Mouse (Mus musculus): Measurements from ENCODE around the gene Mrpl51. TPM values are rescaled to one million over a fixed set of nuclear protein-coding genes. Genes with fewer than 3 reads are reported as not detected.
A peak's percentile ranks its signal among the peaks of the same experiment; 100 is the strongest.

Gene Mrpl51
- polyA plus RNA-seq, 1 experiment from 2014 or later = 213 TPM

DNA sequence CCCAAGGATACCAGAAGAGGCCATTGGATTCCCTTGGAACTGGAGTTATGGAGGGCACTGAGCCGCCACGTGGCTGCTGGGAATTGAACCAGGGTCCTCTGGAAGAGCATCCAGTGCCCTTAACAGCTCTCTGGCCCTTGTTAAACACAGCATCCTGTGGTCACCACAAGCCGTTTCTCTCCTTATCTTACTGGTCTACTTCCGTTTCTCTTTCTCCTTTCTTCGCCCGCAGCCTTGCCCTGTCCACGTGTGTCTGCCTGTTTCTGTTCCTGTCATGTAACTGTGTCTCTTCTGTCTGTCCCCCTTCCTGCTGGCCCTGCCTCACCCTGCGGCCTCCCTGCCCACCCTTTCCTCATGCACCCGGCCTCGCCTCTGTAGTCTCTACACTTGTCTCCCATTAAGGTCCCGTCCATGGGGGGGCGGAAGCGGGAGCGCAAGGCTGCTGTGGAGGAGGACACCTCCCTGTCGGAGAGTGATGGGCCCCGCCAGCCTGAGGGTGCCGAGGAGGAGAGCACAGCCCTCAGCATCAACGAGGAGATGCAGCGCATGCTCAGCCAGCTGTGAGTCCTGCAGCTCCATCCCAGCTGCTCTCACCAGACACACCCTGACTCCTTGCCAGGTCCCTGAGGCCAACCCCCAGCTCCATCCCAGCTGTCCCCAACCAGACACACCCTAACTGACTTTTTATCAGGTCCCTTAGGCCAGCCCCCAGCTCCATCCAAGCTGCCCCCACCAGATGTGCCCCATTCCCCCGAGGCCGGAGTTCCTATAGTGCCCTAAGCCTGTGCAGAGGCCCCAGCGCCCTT lies 39.2 kb upstream of the Mrpl51 start:
- Histone ChIP-seq H3K36me3 (peaks cover 86% of the 10 kb centered on the region), H3K4me1 (replicated peaks) (peaks cover 55% of the 10 kb centered on the region), H3K9me3 (no peaks in the 10 kb centered on the region), H3K27ac (0 out of 2 replicates have a peak overlapping the region, but pooled peaks have one; percentile 50), H3K27me3 (ENCODE audit: insufficient read depth, poor library complexity, severe bottlenecking) (no peaks in the 10 kb centered on the region), H3K4me3 (no peak overlapping the region)
- 86% methylated on average over 22 of the region's 22 CpGs for WGBS
- DNase-seq (ENCODE audit: low spot score) = no peak

DNA sequence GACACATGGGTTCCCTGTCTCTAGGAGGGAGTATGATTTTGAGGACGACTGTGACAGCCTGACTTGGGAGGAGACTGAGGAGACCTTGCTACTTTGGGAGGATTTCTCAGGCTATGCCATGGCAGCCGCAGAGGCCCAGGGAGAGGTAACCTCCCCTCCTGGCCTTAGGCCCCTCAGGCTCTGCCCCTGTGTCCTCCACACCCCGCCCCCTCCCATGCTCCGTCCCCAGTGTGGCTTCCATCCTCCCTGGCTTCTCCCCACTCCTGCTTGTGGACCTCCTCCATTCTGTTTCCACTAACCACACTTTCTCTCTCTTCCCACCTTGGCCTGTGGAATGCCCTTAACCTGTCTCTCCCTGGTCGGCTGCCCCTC lies 38.6 kb upstream of the Mrpl51 start:
- peaks cover 55% of the 10 kb centered on the region for H3K4me1 ChIP-seq (replicated peaks)
- no peaks in the 10 kb centered on the region for H3K27me3 ChIP-seq (ENCODE audit: insufficient read depth, poor library complexity, severe bottlenecking)
- DNase-seq (ENCODE audit: low spot score) = no peak
- peaks cover 91% of the 10 kb centered on the region for H3K36me3 ChIP-seq
- 84% methylated on average over 5 of the region's 5 CpGs for WGBS
- no peak overlapping the region for H3K4me3 ChIP-seq
- H3K9me3 ChIP-seq = no peaks in the 10 kb centered on the region
- no peak overlapping the region for H3K27ac ChIP-seq

GRCm38 (mm10) chr6:125153682-125154081 lies 37.9 kb upstream of the Mrpl51 start:
- H3K4me3 ChIP-seq = no peak overlapping the region
- no peak overlapping the region for H3K27ac ChIP-seq
- no peak for DNase-seq (ENCODE audit: low spot score)
- H3K4me1 ChIP-seq (replicated peaks) = peaks cover 53% of the 10 kb centered on the region
- H3K27me3 ChIP-seq (ENCODE audit: insufficient read depth, poor library complexity, severe bottlenecking) = no peaks in the 10 kb centered on the region
- H3K9me3 ChIP-seq = no peaks in the 10 kb centered on the region
- peaks cover 89% of the 10 kb centered on the region for H3K36me3 ChIP-seq
- 90% methylated on average over 4 of the region's 4 CpGs for WGBS

GRCm38 (mm10) chr6:125154550-125154949 lies 37.1 kb upstream of the Mrpl51 start:
- H3K27me3 ChIP-seq (ENCODE audit: insufficient read depth, poor library complexity, severe bottlenecking) = no peaks in the 10 kb centered on the region
- H3K27ac ChIP-seq = no peak overlapping the region
- no peak for DNase-seq (ENCODE audit: low spot score)
- peaks cover 52% of the 10 kb centered on the region for H3K4me1 ChIP-seq (replicated peaks)
- H3K4me3 ChIP-seq = no peak overlapping the region
- H3K36me3 ChIP-seq = peaks cover 90% of the 10 kb centered on the region
- no peaks in the 10 kb centered on the region for H3K9me3 ChIP-seq

- no peak overlapping the region for H3K27ac ChIP-seq
- no peak overlapping the region for H3K4me3 ChIP-seq
- no peak for DNase-seq (ENCODE audit: low spot score)
- peaks cover 93% of the 10 kb centered on the region for H3K36me3 ChIP-seq
- H3K4me1 ChIP-seq (replicated peaks) = peaks cover 55% of the 10 kb centered on the region
- 88% methylated on average over 8 of the region's 8 CpGs for WGBS
- no peaks in the 10 kb centered on the region; the same call in 1 of the 2 replicates for H3K27me3 ChIP-seq (ENCODE audit: insufficient read depth, poor library complexity, severe bottlenecking)
- H3K9me3 ChIP-seq = no peaks in the 10 kb centered on the region
Observed at GRCm38 (mm10) chr6:125155262-125155661, 36.3 kb upstream of the Mrpl51 start.

- H3K4me3 ChIP-seq = peak overlapping the region; percentile 23
- H3K9me3 ChIP-seq = no peaks in the 10 kb centered on the region
- H3K4me1 ChIP-seq (replicated peaks) = peaks cover 67% of the 10 kb centered on the region
- H3K27me3 ChIP-seq (ENCODE audit: insufficient read depth, poor library complexity, severe bottlenecking) = no peaks in the 10 kb centered on the region; the same call in 1 of the 2 replicates
- peaks cover 93% of the 10 kb centered on the region for H3K36me3 ChIP-seq
- H3K27ac ChIP-seq = peak overlapping the region; percentile 82; the same call in 1 of the 2 replicates
- 76% methylated on average over 3 of the region's 3 CpGs for WGBS
- DNase-seq (ENCODE audit: low spot score) = no peak
Observed at GRCm38 (mm10) chr6:125156491-125156890, 35.1 kb upstream of the Mrpl51 start.

GRCm38 (mm10) chr6:125156903-125157614 lies 34.5 kb upstream of the Mrpl51 start:
- DNase-seq (ENCODE audit: low spot score) = peak; percentile 87
- no peaks in the 10 kb centered on the region; the same call in 1 of the 2 replicates for H3K27me3 ChIP-seq (ENCODE audit: insufficient read depth, poor library complexity, severe bottlenecking)
- peaks cover 93% of the 10 kb centered on the region for H3K36me3 ChIP-seq
- peaks cover 70% of the 10 kb centered on the region for H3K4me1 ChIP-seq (replicated peaks)
- H3K9me3 ChIP-seq = no peaks in the 10 kb centered on the region
- peak overlapping the region; percentile 82 for H3K27ac ChIP-seq
- H3K4me3 ChIP-seq = peak overlapping the region; percentile 27
- WGBS = 27% methylated on average over 7 of the region's 7 CpGs

- no peak for DNase-seq (ENCODE audit: low spot score)
- Histone ChIP-seq H3K36me3 (peaks cover 91% of the 10 kb centered on the region), H3K4me1 (replicated peaks) (peaks cover 81% of the 10 kb centered on the region), H3K27ac (no peak overlapping the region), H3K27me3 (ENCODE audit: insufficient read depth, poor library complexity, severe bottlenecking) (no peaks in the 10 kb centered on the region; the same call in 1 of the 2 replicates), H3K9me3 (no peaks in the 10 kb centered on the region), H3K4me3 (no peak overlapping the region)
- 88% methylated on average over 15 of the region's 15 CpGs for WGBS
Observed at GRCm38 (mm10) chr6:125158944-125159492, 32.6 kb upstream of the Mrpl51 start.

- Histone ChIP-seq H3K27me3 (ENCODE audit: insufficient read depth, poor library complexity, severe bottlenecking) (no peaks in the 10 kb centered on the region; the same call in 1 of the 2 replicates), H3K27ac (peak overlapping the region; percentile 50), H3K36me3 (peaks cover 94% of the 10 kb centered on the region), H3K4me3 (0 out of 2 replicates have a peak overlapping the region, but pooled peaks have one; percentile 11), H3K9me3 (no peaks in the 10 kb centered on the region), H3K4me1 (replicated peaks) (peaks cover 81% of the 10 kb centered on the region)
- no peak for DNase-seq (ENCODE audit: low spot score)
- WGBS = 85% methylated on average over 7 of the region's 7 CpGs
Observed at GRCm38 (mm10) chr6:125159773-125160557, 31.6 kb upstream of the Mrpl51 start.

DNA sequence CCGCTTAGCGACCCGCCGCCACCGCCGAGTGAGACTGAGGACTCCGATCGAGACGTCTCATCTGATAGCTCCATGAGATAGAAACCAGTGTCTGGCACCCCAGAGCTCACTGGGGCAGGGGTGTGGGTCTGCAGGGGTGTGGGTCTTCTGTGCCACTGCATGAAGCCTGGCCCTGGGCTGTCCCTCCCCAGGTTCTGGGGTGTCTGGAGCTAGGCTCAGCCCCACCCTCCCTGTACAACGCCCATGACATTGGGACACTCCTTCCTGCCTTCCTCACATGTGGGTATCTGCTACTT lies 31.1 kb upstream of the Mrpl51 start:
- 68% methylated on average over 10 of the region's 10 CpGs for WGBS
- H3K4me1 ChIP-seq (replicated peaks) = peaks cover 76% of the 10 kb centered on the region
- H3K36me3 ChIP-seq = peaks cover 90% of the 10 kb centered on the region
- H3K4me3 ChIP-seq = 0 out of 2 replicates have a peak overlapping the region, but pooled peaks have one; percentile 11
- peak overlapping the region; percentile 50 for H3K27ac ChIP-seq
- no peaks in the 10 kb centered on the region; the same call in 1 of the 2 replicates for H3K27me3 ChIP-seq (ENCODE audit: insufficient read depth, poor library complexity, severe bottlenecking)
- no peaks in the 10 kb centered on the region for H3K9me3 ChIP-seq
- no peak for DNase-seq (ENCODE audit: low spot score)

DNA sequence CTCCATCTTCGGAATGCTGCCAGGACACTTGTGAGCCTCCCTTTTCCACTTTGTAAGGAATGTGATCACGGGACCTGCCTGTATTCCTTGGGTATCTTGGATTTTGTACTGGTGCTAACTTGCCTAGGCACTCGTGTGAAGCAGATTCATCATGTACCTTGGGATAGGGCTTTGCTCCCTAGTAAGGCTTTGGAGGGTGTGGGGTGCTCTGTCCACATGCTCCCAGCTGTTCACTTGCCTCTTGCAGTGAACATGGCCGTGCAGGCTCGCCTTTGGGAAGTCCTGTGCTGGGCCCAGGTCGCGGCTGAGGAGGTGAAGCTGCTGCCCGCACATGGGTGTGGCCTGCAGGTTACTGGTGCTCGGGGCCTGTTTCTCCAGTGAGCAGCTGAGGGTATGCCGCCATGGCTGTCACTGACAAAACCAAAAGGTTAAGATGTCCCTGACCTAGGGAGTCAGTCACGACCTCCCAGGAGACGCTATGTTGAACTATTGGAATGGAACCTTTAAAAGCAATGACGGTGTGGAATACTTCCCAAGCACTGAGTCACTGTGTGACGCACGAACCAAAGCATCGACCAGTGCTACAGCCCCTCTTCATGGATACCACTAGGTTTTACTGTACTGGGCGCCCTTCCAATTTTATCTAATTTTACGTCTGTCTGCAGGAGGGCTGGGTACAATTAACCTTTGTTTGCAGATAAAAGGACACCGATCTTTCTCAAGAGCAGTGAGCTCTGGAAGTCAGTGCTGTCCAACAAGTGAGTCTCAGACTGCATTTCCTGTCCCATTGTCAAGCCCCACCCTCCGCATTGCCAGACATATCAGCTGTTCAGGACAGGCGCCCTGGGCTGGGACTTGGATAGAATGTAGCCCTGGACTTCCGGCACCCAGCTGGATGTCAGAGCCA lies 30.5 kb upstream of the Mrpl51 start:
- Histone ChIP-seq H3K9me3 (no peaks in the 10 kb centered on the region), H3K27me3 (ENCODE audit: insufficient read depth, poor library complexity, severe bottlenecking) (no peaks in the 10 kb centered on the region; the same call in 1 of the 2 replicates), H3K4me1 (replicated peaks) (peaks cover 76% of the 10 kb centered on the region), H3K36me3 (peaks cover 84% of the 10 kb centered on the region), H3K4me3 (peak overlapping the region; percentile 18; the same call in 1 of the 2 replicates), H3K27ac (peak overlapping the region; percentile 50)
- DNase-seq (ENCODE audit: low spot score) = peak; percentile 66
- 18% methylated on average over 22 of the region's 22 CpGs for WGBS

All from hindbrain, embryonic 10.5 days (tissue).